Mouse (Mus musculus): ENCODE data around the gene Mad2l1bp.

DNA sequence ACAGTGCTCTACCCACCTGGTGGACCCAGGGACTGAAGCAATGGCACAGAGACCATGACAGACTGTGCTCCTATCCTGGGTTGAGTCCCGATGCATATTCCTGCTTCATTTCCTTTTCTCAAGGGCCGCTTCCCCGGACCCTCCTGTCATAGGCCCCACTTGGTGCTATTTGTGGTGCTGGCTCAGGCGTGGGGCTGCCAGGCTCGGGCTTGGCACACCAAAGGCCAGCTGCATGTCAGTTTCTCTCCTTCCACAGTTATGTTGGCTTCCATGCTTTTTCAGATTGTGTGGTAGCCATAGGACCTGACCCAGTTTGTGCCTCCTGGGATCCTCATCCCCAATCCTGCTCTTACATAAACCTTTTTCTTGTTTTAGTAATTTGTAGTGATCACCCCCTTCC is 15.4 kb upstream of the Mad2l1bp start:
- TF ChIP-seq USF1 (IDR thresholded peaks at IDR 0.05; ENCODE audit: low read depth) (no peak), MAX (IDR thresholded peaks at IDR 0.05) (no peak), CTCF (IDR thresholded peaks at IDR 0.05; ENCODE audit: control insufficient read depth, insufficient read depth, insufficient read length) (no peak), MYOD1 (IDR thresholded peaks at IDR 0.05; ENCODE audit: control insufficient read depth, insufficient read length, low read depth) (no peak), FOSL1 (IDR thresholded peaks at IDR 0.05; ENCODE audit: insufficient read depth, low read length, poor library complexity, severe bottlenecking) (no peak), CEBPB (IDR thresholded peaks at IDR 0.05; ENCODE audit: low read depth) (no peak), MYOG (IDR thresholded peaks at IDR 0.05; ENCODE audit: control insufficient read depth, extremely low read depth, insufficient read length) (no peak)

Measured in C2C12 (cell line).